In the genomic region with DNA sequence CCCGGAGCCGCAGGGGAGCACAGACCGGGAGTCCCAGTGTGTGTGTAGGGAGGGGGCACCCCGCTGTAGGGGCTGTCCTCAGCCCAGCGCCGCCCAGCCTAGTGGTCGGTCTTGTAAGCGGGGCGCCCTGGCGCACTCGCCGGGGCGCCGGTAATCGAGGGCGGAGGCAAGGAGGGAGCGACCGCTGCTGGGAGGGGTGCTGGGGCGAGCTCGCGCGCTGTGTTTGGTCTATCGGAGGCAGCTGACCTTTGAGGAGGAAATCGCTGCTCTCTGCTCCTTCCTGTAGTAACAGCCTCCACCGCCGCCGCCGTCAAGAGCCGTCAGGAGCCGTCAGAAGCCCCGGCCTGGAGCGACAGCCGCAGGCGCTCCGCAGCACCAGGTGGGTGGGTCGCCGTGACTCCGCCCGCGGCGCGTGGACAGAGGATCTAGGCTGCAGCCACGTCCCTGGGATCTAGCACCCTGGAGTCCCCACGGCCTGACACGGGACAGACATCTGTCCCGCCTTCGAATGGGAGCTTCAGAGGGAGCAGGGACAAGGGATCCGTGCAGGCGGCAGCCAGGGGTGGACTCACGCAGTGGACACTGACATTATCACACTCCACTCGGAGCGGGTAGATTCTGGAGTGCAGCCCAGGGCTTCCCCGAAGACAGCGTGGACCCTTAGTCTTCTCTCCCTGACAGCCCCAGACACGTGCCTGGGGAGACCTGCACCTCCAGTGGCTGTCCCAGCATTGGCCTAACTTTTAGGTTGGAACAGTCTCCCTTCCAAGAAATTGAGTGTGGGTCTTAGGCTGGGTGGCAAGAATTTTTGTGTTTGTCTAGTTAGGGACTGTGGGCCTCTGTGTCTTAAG, we compare ENCODE assay signal across 8 mouse cellular contexts. TPM values are rescaled to one million over a fixed set of nuclear protein-coding genes. Genes with fewer than 3 reads are reported as not detected.
DNase-seq lines count a peak whose midpoint lies in the region; ATAC-seq and TF ChIP-seq lines count a peak whose summit lies in the region.

No protein-coding gene starts in this region.

- no peak for TF ChIP-seq CTCF in testis, adult 2 months (IDR thresholded peaks at IDR 0.05; ENCODE audit: control insufficient read depth, insufficient read depth, insufficient replicate concordance, low read depth, low read length)

- peak overlapping the region; percentile 75 for H3K4me2 ChIP-seq in embryonic facial prominence, embryonic 15.5 days (replicated peaks)
- peak overlapping the region; percentile 96 for H3K4me2 ChIP-seq in heart, embryonic 12.5 days
- H3K4me2 ChIP-seq in kidney, embryonic 16.5 days (replicated peaks; ENCODE audit: low read depth, low read length) = peak overlapping the region; percentile 77
- H3K4me2 ChIP-seq in liver, embryonic 16.5 days (ENCODE audit: low read depth, low read length) = peak overlapping the region; percentile 91
- H3K4me2 ChIP-seq in neural tube, embryonic 11.5 days (ENCODE audit: low read depth) = peak overlapping the region; percentile 55

- no peaks in the 10 kb centered on the region for H3K36me3 ChIP-seq in embryonic facial prominence, embryonic 15.5 days
- no peaks in the 10 kb centered on the region for H3K36me3 ChIP-seq in heart, embryonic 12.5 days
- no peaks in the 10 kb centered on the region for H3K36me3 ChIP-seq in kidney, embryonic 16.5 days (ENCODE audit: insufficient read depth, low read length)
- H3K36me3 ChIP-seq in liver, embryonic 16.5 days (ENCODE audit: control insufficient read depth, insufficient read depth) = no peaks in the 10 kb centered on the region
- no peaks in the 10 kb centered on the region for H3K36me3 ChIP-seq in neural tube, embryonic 11.5 days (ENCODE audit: control insufficient read depth, insufficient read depth, low read length)
- H3K36me3 ChIP-seq in testis, adult 2 months (ENCODE audit: control insufficient read depth, insufficient read depth, low read length) = no peaks in the 10 kb centered on the region

- ATAC-seq in embryonic facial prominence, embryonic 15.5 days (ENCODE audit: insufficient number of reproducible peaks, low FRiP score, low TSS enrichment, low read depth) = peak; percentile 85
- peak; percentile 92 for ATAC-seq in heart, embryonic 12.5 days (ENCODE audit: insufficient number of reproducible peaks, low FRiP score)
- peak; percentile 94 for ATAC-seq in kidney, embryonic 16.5 days (ENCODE audit: low FRiP score, low TSS enrichment)
- ATAC-seq in liver, embryonic 16.5 days (ENCODE audit: low read depth) = peak; percentile 91
- no peak for ATAC-seq in neural tube, embryonic 11.5 days (ENCODE audit: insufficient read depth, low FRiP score, low TSS enrichment)

- peak; percentile 92 for DNase-seq in 416B (ENCODE audit: low read depth)
- peak; percentile 92 to 96 for DNase-seq in adrenal gland, adult (ENCODE audit: inconsistent age in 2 of 2, low spot score in 1 of 2)
- DNase-seq in neural tube, embryonic 11.5 days (ENCODE audit: low spot score) = peak; percentile 59

- H3K27ac ChIP-seq in embryonic facial prominence, embryonic 15.5 days (replicated peaks) = 0 out of 2 replicates have a peak overlapping the region, but pooled peaks have one; percentile 49
- H3K27ac ChIP-seq in heart, embryonic 12.5 days (ENCODE audit: poor library complexity, severe bottlenecking) = peak overlapping the region; percentile 37; the same call in 1 of the 2 replicates
- no peak overlapping the region for H3K27ac ChIP-seq in kidney, embryonic 16.5 days (ENCODE audit: low read length)
- peak overlapping the region; percentile 73 for H3K27ac ChIP-seq in liver, embryonic 16.5 days (ENCODE audit: low read length)
- H3K27ac ChIP-seq in neural tube, embryonic 11.5 days (ENCODE audit: low read depth, low read length) = no peak overlapping the region
- H3K27ac ChIP-seq in testis, adult 2 months (ENCODE audit: control insufficient read depth, insufficient read depth, low read depth, low read length) = no peak overlapping the region

- no peaks in the 10 kb centered on the region for H3K9me3 ChIP-seq in embryonic facial prominence, embryonic 15.5 days (replicated peaks)
- no peaks in the 10 kb centered on the region for H3K9me3 ChIP-seq in heart, embryonic 12.5 days (replicated peaks)
- no peaks in the 10 kb centered on the region for H3K9me3 ChIP-seq in kidney, embryonic 16.5 days (ENCODE audit: low read length)
- no peaks in the 10 kb centered on the region for H3K9me3 ChIP-seq in liver, embryonic 16.5 days (replicated peaks; ENCODE audit: control insufficient read depth, low read length)
- H3K9me3 ChIP-seq in neural tube, embryonic 11.5 days (ENCODE audit: control insufficient read depth, low read length) = no peaks in the 10 kb centered on the region

- WGBS in embryonic facial prominence, embryonic 15.5 days = 2% methylated on average over 55 of the region's 55 CpGs
- WGBS in heart, embryonic 12.5 days = under 1% methylated on average over 49 of the region's 55 CpGs
- WGBS in kidney, embryonic 16.5 days = 2% methylated on average over 53 of the region's 55 CpGs
- WGBS in liver, embryonic 16.5 days (ENCODE audit: insufficient replicate concordance) = under 1% methylated on average over 53 of the region's 55 CpGs
- 4% methylated on average over 47 of the region's 55 CpGs for WGBS in neural tube, embryonic 11.5 days

- H3K9ac ChIP-seq in embryonic facial prominence, embryonic 15.5 days = peak overlapping the region; percentile 37
- H3K9ac ChIP-seq in heart, embryonic 12.5 days = peak overlapping the region; percentile 83
- H3K9ac ChIP-seq in kidney, embryonic 16.5 days (replicated peaks; ENCODE audit: low read length) = peak overlapping the region; percentile 70
- H3K9ac ChIP-seq in liver, embryonic 16.5 days (ENCODE audit: low read depth, low read length) = peak overlapping the region; percentile 66
- H3K9ac ChIP-seq in neural tube, embryonic 11.5 days (ENCODE audit: low read length) = peak overlapping the region; percentile 42

- H3K4me1 ChIP-seq in embryonic facial prominence, embryonic 15.5 days = peaks cover 13% of the 10 kb centered on the region
- H3K4me1 ChIP-seq in heart, embryonic 12.5 days (replicated peaks) = peaks cover 17% of the 10 kb centered on the region
- peaks cover 9% of the 10 kb centered on the region; the same call in 1 of the 2 replicates for H3K4me1 ChIP-seq in kidney, embryonic 16.5 days (ENCODE audit: insufficient read depth, low read length)
- peaks cover 22% of the 10 kb centered on the region for H3K4me1 ChIP-seq in liver, embryonic 16.5 days (ENCODE audit: control insufficient read depth, low read depth, low read length)
- no peaks in the 10 kb centered on the region for H3K4me1 ChIP-seq in neural tube, embryonic 11.5 days (ENCODE audit: control insufficient read depth, insufficient read depth, low read length)
- H3K4me1 ChIP-seq in testis, adult 2 months (ENCODE audit: control insufficient read depth, insufficient read depth, low read length) = peaks cover 11% of the 10 kb centered on the region

- peaks cover 27% of the 10 kb centered on the region; the same call in 1 of the 2 replicates for H3K27me3 ChIP-seq in embryonic facial prominence, embryonic 15.5 days
- peaks cover 54% of the 10 kb centered on the region for H3K27me3 ChIP-seq in heart, embryonic 12.5 days (replicated peaks)
- H3K27me3 ChIP-seq in kidney, embryonic 16.5 days (ENCODE audit: insufficient read depth, low read length) = peaks cover 9% of the 10 kb centered on the region
- H3K27me3 ChIP-seq in liver, embryonic 16.5 days (ENCODE audit: control insufficient read depth, insufficient read depth, low read depth, low read length) = no peaks in the 10 kb centered on the region; the same call in 1 of the 2 replicates
- H3K27me3 ChIP-seq in neural tube, embryonic 11.5 days (ENCODE audit: control insufficient read depth, insufficient read depth, low read length) = peaks cover 33% of the 10 kb centered on the region
- H3K27me3 ChIP-seq in testis, adult 2 months (ENCODE audit: control insufficient read depth, insufficient read depth, low read length) = no peaks in the 10 kb centered on the region

- peak overlapping the region; percentile 53 for H3K4me3 ChIP-seq in embryonic facial prominence, embryonic 15.5 days (replicated peaks)
- H3K4me3 ChIP-seq in heart, embryonic 12.5 days = peak overlapping the region; percentile 74
- H3K4me3 ChIP-seq in kidney, embryonic 16.5 days (ENCODE audit: low read length) = peak overlapping the region; percentile 59
- peak overlapping the region; percentile 68 for H3K4me3 ChIP-seq in liver, embryonic 16.5 days (ENCODE audit: low read depth, low read length)
- H3K4me3 ChIP-seq in neural tube, embryonic 11.5 days (ENCODE audit: low read depth, low read length) = peak overlapping the region; percentile 43
- peak overlapping the region; percentile 73 for H3K4me3 ChIP-seq in testis, adult 2 months (ENCODE audit: control insufficient read depth, low read depth, low read length)

- TF ChIP-seq POLR2A in testis, adult 2 months (IDR thresholded peaks at IDR 0.05; ENCODE audit: control insufficient read depth, low read depth, low read length) = no peak

RNA-seq across cellular contexts. Expression of a gene that starts 1.3 kb away (rescaled TPM):
- 9.7 and 10.4 TPM in 2 replicates for polyA plus RNA-seq in embryonic facial prominence, embryonic 15.5 days (2015; fragmentation: Nextera tagmentation; extraction: Ambion mirVana)
- 6.6 and 8.3 TPM in 2 replicates for polyA plus RNA-seq in heart, embryonic 12.5 days (2016; fragmentation: Nextera tagmentation; extraction: Ambion mirVana)
- 3.7 and 4.5 TPM in 2 replicates for polyA plus RNA-seq in kidney, embryonic 16.5 days (2015; fragmentation: Nextera tagmentation; extraction: Ambion mirVana)
- 8.1 and 8.3 TPM in 2 replicates for polyA plus RNA-seq in liver, embryonic 16.5 days (2015; fragmentation: Nextera tagmentation; extraction: Ambion mirVana)
- 1.3 and 1.9 TPM in 2 replicates for polyA plus RNA-seq in neural tube, embryonic 11.5 days (2014; fragmentation: Nextera tagmentation; extraction: Ambion mirVana)
- 4.0 and 6.6 TPM in 2 replicates for polyA plus RNA-seq in testis, adult 2 months (2012; rRNA removed)

RNA-seq across cellular contexts. Expression of a gene that starts 9.9 kb away (rescaled TPM):
- polyA plus RNA-seq in embryonic facial prominence, embryonic 15.5 days (2015; fragmentation: Nextera tagmentation; extraction: Ambion mirVana) = 24.9 and 25.3 TPM in 2 replicates
- 35.0 and 35.3 TPM in 2 replicates for polyA plus RNA-seq in heart, embryonic 12.5 days (2016; fragmentation: Nextera tagmentation; extraction: Ambion mirVana)
- 18.7 and 22.5 TPM in 2 replicates for polyA plus RNA-seq in kidney, embryonic 16.5 days (2015; fragmentation: Nextera tagmentation; extraction: Ambion mirVana)
- polyA plus RNA-seq in liver, embryonic 16.5 days (2015; fragmentation: Nextera tagmentation; extraction: Ambion mirVana) = 21.8 and 22.6 TPM in 2 replicates
- 18.3 and 20.2 TPM in 2 replicates for polyA plus RNA-seq in neural tube, embryonic 11.5 days (2014; fragmentation: Nextera tagmentation; extraction: Ambion mirVana)
- 1.9 and 2.4 TPM in 2 replicates for polyA plus RNA-seq in testis, adult 2 months (2012; rRNA removed)

Comparison
In these comparisons a context has a peak if more than half of its experiments do, and no peak if none do; other contexts are left out.
1. H3K27ac ChIP-seq: peak in embryonic facial prominence, embryonic 15.5 days (single experiment), heart, embryonic 12.5 days (single experiment) and liver, embryonic 16.5 days (single experiment); none in kidney, embryonic 16.5 days (single experiment), neural tube, embryonic 11.5 days (single experiment) and testis, adult 2 months (single experiment).
2. Peak in every context shown above with its lines, with median percentiles within 50 percentile points of each other: DNase-seq, H3K4me2 ChIP-seq, H3K4me3 ChIP-seq and H3K9ac ChIP-seq.